Mouse (Mus musculus) lung, adult 2 months (tissue): Measurements from ENCODE around the gene Kif26b.

Experiments
- CTCF ChIP-seq: fragments of 200-500 bp; IDR thresholded peaks from 2 replicates; pipeline ENCODE4 v1.5.1; 2011; ENCODE audit warnings: mild to moderate bottlenecking, low read length, control low read depth; ENCODE audit not compliant: insufficient read depth
- POLR2A ChIP-seq: fragments of 200-500 bp; IDR thresholded peaks from 2 replicates; pipeline ENCODE4 v1.6.1; 2011; ENCODE audit warnings: low read depth, mild to moderate bottlenecking, control low read depth, low read length, borderline replicate concordance; ENCODE audit errors: extremely low read depth

GRCm38 (mm10) chr1:178942251-178942963, 413.5 kb downstream of the Kif26b start:
- TF ChIP-seq POLR2A: no peak
- no peak for TF ChIP-seq CTCF
